Comparison of ENCODE assay signal across 19 mouse cellular contexts in genomic region chr8:127447401-127447800, GRCm38 (mm10).
"Had no signal": no experiment of that assay in that cellular context is flagged by ENCODE, and none has a peak within 500 bp of the region (broad histone marks: within the 10 kb centered on the region; RNA-seq: fewer than 3 reads in every experiment).

No protein-coding gene starts in this region.

- H3K4me3 ChIP-seq: kidney, embryonic 15.5 days; left cerebral cortex, adult 2 months; liver, embryonic 13.5 days; neural tube, embryonic 12.5 days; neural tube, embryonic 15.5 days; stomach, embryonic 15.5 days had no signal

- ATAC-seq: hindbrain, postnatal 0 days; inflammation-experienced regulatory T-cells, adult 6 months had no signal

- H3K9me3 ChIP-seq: kidney, embryonic 15.5 days; liver, embryonic 13.5 days; neural tube, embryonic 12.5 days; neural tube, embryonic 15.5 days; stomach, embryonic 15.5 days had no signal

- DNase-seq: kidney, adult 11 months; layer of hippocampus, postnatal 36 days; liver, embryonic 13.5 days; lung, embryonic 14.5 days; lung, postnatal 10 days; lung, postnatal 4 days; midbrain, embryonic 14.5 days; right cerebral cortex, adult 18-20 months; right cerebral cortex, postnatal 14 days; spleen, adult 18-20 months; thymus, postnatal 25 days had no signal

- H3K9ac ChIP-seq: kidney, embryonic 15.5 days; liver, embryonic 13.5 days; lung, embryonic 14.5 days; neural tube, embryonic 12.5 days; neural tube, embryonic 15.5 days; stomach, embryonic 15.5 days had no signal

- H3K36me3 ChIP-seq: kidney, embryonic 15.5 days; liver, embryonic 13.5 days; neural tube, embryonic 15.5 days; stomach, embryonic 15.5 days had no signal

- H3K4me1 ChIP-seq: kidney, embryonic 15.5 days; liver, embryonic 13.5 days; stomach, embryonic 15.5 days had no signal

- H3K27ac ChIP-seq: hindbrain, postnatal 0 days; kidney, embryonic 15.5 days; left cerebral cortex, adult 2 months; liver, embryonic 13.5 days; neural tube, embryonic 12.5 days; neural tube, embryonic 15.5 days; stomach, embryonic 15.5 days had no signal

- H3K27me3 ChIP-seq: kidney, embryonic 15.5 days; liver, embryonic 13.5 days; neural tube, embryonic 12.5 days; neural tube, embryonic 15.5 days; stomach, embryonic 15.5 days had no signal

- H3K4me2 ChIP-seq: kidney, embryonic 15.5 days; liver, embryonic 13.5 days; lung, embryonic 14.5 days; midbrain, embryonic 11.5 days; neural tube, embryonic 12.5 days; neural tube, embryonic 15.5 days; stomach, embryonic 15.5 days had no signal
